Mouse (Mus musculus) hindbrain, embryonic 11.5 days (tissue): ENCODE results near the gene Ptprcap. TPM values are rescaled to one million over a fixed set of nuclear protein-coding genes. Genes with fewer than 3 reads are reported as not detected.

Experiments used
- ATAC-seq: fragments of 200-750 bp; cut with Nextera tagmentation; 2 replicates; pipeline ENCODE4 v1.8.0; 2017; ENCODE audit warnings: mild to moderate bottlenecking, moderate TSS enrichment, moderate library complexity; ENCODE audit not compliant: low FRiP score
- DNase-seq: peaks from one replicate; pipeline ENCODE4 v3.0.0-alpha.2; 2015; ENCODE audit warnings: low spot score
- H3K27ac ChIP-seq: fragments of 300-500 bp; sonication (generic); 2 replicates; pipeline ENCODE4 v1.5.1; 2014; ENCODE audit warnings: mild to moderate bottlenecking, low read depth, low read length
- H3K27me3 ChIP-seq: fragments of 300-500 bp; sonication (generic); 2 replicates; pipeline ENCODE4 v1.6.1; 2014; ENCODE audit warnings: mild to moderate bottlenecking, low read length, moderate library complexity, mixed read lengths; ENCODE audit not compliant: control insufficient read depth, insufficient read depth
- H3K36me3 ChIP-seq: fragments of 300-500 bp; sonication (generic); 2 replicates; pipeline ENCODE4 v1.6.1; 2014; ENCODE audit warnings: mild to moderate bottlenecking, low read length, moderate library complexity, mixed read lengths; ENCODE audit not compliant: control insufficient read depth, insufficient read depth
- H3K4me1 ChIP-seq: fragments of 300-500 bp; sonication (generic); replicated peaks from 2 replicates; pipeline ENCODE4 v1.6.1; 2014; ENCODE audit warnings: low read length, mixed read lengths; ENCODE audit not compliant: control insufficient read depth, insufficient read depth
- H3K4me2 ChIP-seq: fragments of 300-500 bp; sonication (generic); replicated peaks from 2 replicates; pipeline ENCODE4 v1.6.1; 2014; ENCODE audit warnings: mild to moderate bottlenecking, low read depth, low read length
- H3K4me3 ChIP-seq: fragments of 300-500 bp; sonication (generic); 2 replicates; pipeline ENCODE4 v1.5.1; 2014; ENCODE audit warnings: low read depth, low read length
- H3K9ac ChIP-seq: fragments of 300-500 bp; sonication (generic); 2 replicates; pipeline ENCODE4 v1.6.1; 2014; ENCODE audit warnings: low read depth, low read length
- H3K9me3 ChIP-seq: fragments of 300-500 bp; sonication (generic); 2 replicates; pipeline ENCODE4 v1.6.1; 2016; ENCODE audit warnings: low read length; ENCODE audit not compliant: control insufficient read depth
- WGBS: fragments of 180-500 bp; shearing (Covaris S2); extraction: QIAGEN DNeasy Blood & Tissue Kit; methylation state at CpG from one replicate; pipeline ENCODE4 v1.1.7; 2014; 5-methylcytosine and 5-hydroxymethylcytosine counted together
- polyA plus RNA-seq: library from polyadenylated mRNA; unstranded; fragments of >200 nt; fragmentation: Nextera tagmentation; extraction: Ambion mirVana; gene quantifications from 2 replicates; pipeline ENCODE4 v1.2.1, GENCODE M21; 2014

The Ptprcap gene
- polyA plus RNA-seq, 1 experiment from 2014 or later, result 1.1 TPM

DNA sequence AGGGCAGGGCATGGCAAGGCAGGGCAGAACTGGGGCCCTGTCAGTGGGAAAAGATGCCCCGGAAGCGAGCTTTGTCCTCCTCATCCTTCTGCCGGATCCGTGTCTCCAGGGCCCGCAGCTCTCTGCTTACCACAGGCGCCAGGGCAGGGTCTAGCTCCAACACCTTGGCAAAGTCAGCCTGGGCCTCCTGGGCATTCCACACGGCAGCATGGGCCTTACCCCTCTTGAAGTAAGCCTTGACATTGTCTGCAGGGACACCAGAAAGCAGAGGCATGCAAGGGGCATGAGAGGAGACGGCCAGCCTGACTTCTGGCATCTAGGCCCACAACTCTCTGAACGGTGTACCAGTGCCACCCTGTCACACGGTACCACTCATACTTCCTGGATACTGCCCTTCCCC, 38.9 kb upstream of the Ptprcap start:
- Histone ChIP-seq H3K9ac (no peak overlapping the region), H3K27ac (no peak overlapping the region), H3K4me1 (no peaks in the 10 kb centered on the region), H3K4me3 (no peak overlapping the region), H3K27me3 (no peaks in the 10 kb centered on the region), H3K9me3 (no peaks in the 10 kb centered on the region), H3K4me2 (no peak overlapping the region), H3K36me3 (0 out of 2 replicates have a peak, but pooled peaks cover 2% of the 10 kb centered on the region)
- WGBS, result 92% methylated on average over 10 of the region's 10 CpGs
- DNase-seq (no peak), ATAC-seq (no peak)

DNA sequence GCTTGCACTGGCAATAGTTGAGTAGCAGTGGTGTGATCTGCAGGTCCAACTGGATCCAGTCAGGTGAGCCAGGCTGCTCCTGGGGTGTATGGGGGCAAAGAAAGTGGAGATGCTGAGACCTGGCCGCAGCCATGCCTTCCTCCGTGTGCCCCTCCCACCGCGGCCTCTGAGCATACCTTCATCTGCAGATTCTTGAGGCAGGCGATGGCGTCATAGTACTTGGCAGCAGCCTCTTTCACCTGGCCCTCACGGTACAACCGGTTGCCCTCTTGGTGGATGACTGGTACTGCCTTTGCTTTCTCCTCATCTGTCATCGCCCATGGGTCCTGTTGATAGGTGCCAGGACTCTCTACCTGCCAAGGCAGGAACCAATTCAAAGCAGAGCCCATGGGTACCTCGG, 38.3 kb upstream of the Ptprcap start:
- Histone ChIP-seq H3K9me3 (no peaks in the 10 kb centered on the region), H3K4me1 (no peaks in the 10 kb centered on the region), H3K27ac (no peak overlapping the region), H3K9ac (no peak overlapping the region), H3K36me3 (0 out of 2 replicates have a peak, but pooled peaks cover 2% of the 10 kb centered on the region), H3K4me2 (no peak overlapping the region), H3K4me3 (no peak overlapping the region), H3K27me3 (no peaks in the 10 kb centered on the region)
- ATAC-seq (no peak), DNase-seq (no peak)
- 97% methylated on average over 10 of the region's 10 CpGs for WGBS

DNA sequence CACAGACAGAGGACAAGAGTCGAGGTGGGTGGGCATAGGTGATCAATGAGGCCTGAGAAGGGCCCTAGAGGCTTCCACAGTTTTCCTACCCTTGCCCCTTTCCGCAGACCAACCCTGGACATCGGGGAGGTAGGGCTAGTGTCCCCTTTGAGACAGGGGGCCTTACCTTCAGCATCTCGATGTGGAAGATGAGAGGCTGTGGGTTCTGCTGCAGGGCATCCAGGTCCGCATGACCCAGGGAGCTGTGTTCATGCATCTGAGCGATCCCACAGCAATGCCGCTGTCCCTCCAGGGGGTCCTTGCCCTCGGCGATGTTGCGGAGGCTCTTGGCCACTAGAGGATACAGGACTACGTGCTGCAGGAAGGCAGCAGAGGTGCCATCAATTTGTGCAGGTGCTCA, 37.6 kb upstream of the Ptprcap start:
- ATAC-seq (no peak), DNase-seq (no peak)
- Histone ChIP-seq H3K9me3 (no peaks in the 10 kb centered on the region), H3K27me3 (no peaks in the 10 kb centered on the region), H3K9ac (no peak overlapping the region), H3K4me1 (0 out of 2 replicates have a peak, but pooled peaks cover 3% of the 10 kb centered on the region), H3K27ac (no peak overlapping the region), H3K4me3 (no peak overlapping the region), H3K4me2 (no peak overlapping the region), H3K36me3 (0 out of 2 replicates have a peak, but pooled peaks cover 2% of the 10 kb centered on the region)
- WGBS, result 88% methylated on average over 11 of the region's 11 CpGs

DNA sequence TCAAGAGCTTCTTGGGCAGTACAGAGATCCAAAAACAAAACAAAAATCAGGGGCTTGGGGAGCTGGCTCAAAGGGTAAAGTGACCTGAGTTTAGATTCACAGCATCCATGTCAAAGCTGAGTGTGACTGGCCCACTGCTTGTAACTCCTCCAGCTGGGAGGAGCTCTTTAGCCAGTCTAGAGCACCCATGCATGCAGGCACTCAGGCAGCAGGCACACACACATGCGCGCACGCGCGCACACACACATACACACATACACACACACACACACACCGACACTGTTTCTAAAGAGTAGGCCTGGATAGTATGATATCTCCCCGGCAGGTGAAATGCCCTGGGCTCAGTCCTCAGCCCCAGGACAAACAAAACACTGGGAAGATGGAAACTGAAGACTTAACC, 36.4 kb upstream of the Ptprcap start:
- WGBS, result 97% methylated on average over 7 of the region's 7 CpGs
- Histone ChIP-seq H3K27ac (no peak overlapping the region), H3K4me2 (no peak overlapping the region), H3K4me1 (0 out of 2 replicates have a peak, but pooled peaks cover 3% of the 10 kb centered on the region), H3K27me3 (no peaks in the 10 kb centered on the region), H3K9ac (no peak overlapping the region), H3K4me3 (no peak overlapping the region), H3K36me3 (0 out of 2 replicates have a peak, but pooled peaks cover 2% of the 10 kb centered on the region), H3K9me3 (no peaks in the 10 kb centered on the region)
- DNase-seq, result no peak
- no peak for ATAC-seq

DNA sequence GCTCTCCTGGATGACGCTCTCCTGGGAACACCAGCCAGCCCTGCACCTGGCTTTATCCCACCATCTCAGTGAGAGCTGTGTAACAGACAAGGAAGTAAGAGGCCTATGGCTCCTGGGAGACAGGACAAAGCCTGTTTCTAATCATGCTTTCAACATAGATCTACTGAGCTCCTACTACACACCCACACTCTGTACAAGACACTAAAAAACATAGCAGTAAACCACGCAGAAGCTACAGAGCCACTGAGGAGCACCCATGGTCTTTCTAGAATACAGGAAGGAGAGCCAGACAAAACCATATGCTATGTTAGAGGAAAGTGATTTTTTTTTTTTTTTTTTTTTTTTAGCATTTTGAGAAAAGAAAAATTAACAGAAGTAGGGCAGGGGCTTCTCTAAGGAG, 35.1 kb upstream of the Ptprcap start:
- H3K27me3 ChIP-seq, result no peaks in the 10 kb centered on the region
- WGBS, result 89% methylated on average over 2 of the region's 2 CpGs
- no peak overlapping the region for H3K4me2 ChIP-seq
- no peak overlapping the region for H3K27ac ChIP-seq
- H3K4me1 ChIP-seq, result 0 out of 2 replicates have a peak, but pooled peaks cover 3% of the 10 kb centered on the region
- ATAC-seq (no peak), DNase-seq (no peak)
- no peak overlapping the region for H3K9ac ChIP-seq
- no peak overlapping the region for H3K4me3 ChIP-seq
- no peaks in the 10 kb centered on the region for H3K9me3 ChIP-seq
- H3K36me3 ChIP-seq, result 0 out of 2 replicates have a peak, but pooled peaks cover 2% of the 10 kb centered on the region

DNA sequence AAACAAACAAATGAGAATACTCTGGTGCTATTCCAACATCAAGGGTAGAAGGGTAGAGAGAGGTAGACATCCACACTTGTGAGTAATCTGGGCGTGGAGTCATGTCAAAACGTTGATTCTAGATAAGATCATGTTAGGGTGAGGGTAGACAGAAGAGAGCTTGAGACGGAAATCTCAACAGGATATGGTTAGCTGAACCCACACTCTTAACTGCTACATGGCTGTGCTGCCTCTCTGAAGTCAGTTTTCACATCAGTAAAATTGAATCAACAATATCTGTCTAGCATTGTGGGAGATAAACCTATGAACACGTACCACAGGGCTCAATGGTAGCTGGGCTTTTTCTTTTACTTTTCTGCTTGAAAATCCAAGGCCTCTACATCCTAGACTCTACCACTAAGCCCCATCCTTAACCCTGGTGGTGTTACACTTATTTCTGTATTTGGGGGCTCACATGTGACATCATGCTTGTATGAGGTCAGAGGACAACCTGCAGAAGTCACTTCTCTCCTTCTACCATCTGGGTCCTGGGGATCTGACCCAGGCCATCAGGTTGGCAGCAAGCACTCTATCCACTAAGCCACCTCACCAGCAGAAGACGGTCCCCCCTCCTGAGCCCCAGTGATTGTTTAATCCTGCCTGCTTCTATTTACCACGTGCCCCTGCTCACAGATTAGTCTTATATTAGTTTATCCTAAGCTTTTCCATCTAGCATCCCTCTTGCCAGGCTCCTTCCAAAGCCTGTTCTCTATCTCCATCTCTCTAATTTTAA, 33.5 kb upstream of the Ptprcap start:
- H3K27ac ChIP-seq, result no peak overlapping the region
- 0 out of 2 replicates have a peak, but pooled peaks cover 3% of the 10 kb centered on the region for H3K4me1 ChIP-seq
- H3K27me3 ChIP-seq, result no peaks in the 10 kb centered on the region
- no peaks in the 10 kb centered on the region for H3K9me3 ChIP-seq
- H3K4me2 ChIP-seq, result no peak overlapping the region
- DNase-seq, result no peak
- no peak for ATAC-seq
- WGBS, result 90% methylated on average over 6 of the region's 6 CpGs
- 0 out of 2 replicates have a peak, but pooled peaks cover 2% of the 10 kb centered on the region for H3K36me3 ChIP-seq
- no peak overlapping the region for H3K4me3 ChIP-seq
- no peak overlapping the region for H3K9ac ChIP-seq

DNA sequence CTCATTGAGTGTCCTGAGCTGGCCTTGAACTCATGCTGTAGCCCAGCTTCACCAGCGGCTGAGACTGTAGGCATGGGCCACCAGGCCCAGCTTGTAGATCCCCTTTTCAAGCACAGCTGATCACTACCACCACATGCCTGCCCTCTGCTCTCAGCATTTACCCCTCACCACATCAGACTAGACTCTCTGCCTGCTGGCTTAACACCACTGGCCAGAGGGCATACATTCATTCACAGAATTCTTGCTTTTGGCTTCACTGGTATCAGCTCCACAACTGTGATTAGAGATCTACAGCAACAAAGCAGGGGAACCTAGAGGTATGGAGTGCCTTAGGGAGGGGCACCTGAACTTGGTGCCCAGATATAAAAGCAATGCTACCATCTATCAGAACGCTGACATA, 32.9 kb upstream of the Ptprcap start:
- ATAC-seq, result no peak
- H3K4me3 ChIP-seq, result peak overlapping the region; percentile 30

DNA sequence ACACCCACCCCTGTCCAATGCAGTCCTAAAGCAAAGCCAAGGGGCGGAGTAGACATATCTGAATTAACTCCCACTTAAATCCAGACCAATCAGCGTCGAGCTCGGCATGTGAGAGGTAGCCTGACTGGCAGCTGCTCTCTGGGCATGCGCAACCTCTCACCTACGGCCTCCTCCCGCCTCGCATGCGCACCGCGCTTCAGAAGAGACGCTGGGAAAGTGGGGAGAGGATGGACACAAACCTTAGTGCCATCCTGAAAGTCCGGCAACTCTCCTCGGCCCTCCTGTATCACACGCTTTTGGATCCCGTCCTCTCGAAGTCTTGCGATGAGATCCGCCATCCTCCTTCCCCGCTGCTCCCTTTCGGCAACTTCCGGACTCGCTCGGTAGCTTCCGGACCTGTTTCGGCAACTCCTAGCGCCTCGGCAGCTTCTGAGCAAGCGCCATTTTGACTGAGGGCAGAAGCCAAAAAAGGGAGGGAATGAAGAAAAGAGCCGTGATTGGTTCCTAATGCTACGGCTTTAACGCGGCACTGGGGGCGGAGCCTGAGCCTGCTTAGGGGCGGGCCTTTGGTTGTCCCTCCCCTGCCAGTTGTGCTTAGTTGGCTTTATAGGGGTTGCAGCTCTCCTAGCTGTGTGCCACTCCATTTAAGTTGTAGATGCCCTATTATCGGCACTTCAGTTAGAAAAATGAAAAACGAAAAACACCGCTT, 32.2 kb upstream of the Ptprcap start:
- DNase-seq (peak; percentile 99), ATAC-seq (peak; percentile 77)
- Histone ChIP-seq H3K4me2 (peak overlapping the region; percentile 48), H3K4me3 (peak overlapping the region; percentile 30), H3K36me3 (no peaks in the 10 kb centered on the region), H3K27me3 (no peaks in the 10 kb centered on the region), H3K4me1 (0 out of 2 replicates have a peak, but pooled peaks cover 3% of the 10 kb centered on the region), H3K27ac (peak overlapping the region; percentile 67; the same call in 1 of the 2 replicates), H3K9ac (peak overlapping the region; percentile 51), H3K9me3 (no peaks in the 10 kb centered on the region)
- WGBS, result 4% methylated on average over 38 of the region's 38 CpGs

More for the DNA sequence above, 32.9 kb upstream of the Ptprcap start:
- Histone ChIP-seq H3K9ac (no peak overlapping the region), H3K36me3 (0 out of 2 replicates have a peak, but pooled peaks cover 2% of the 10 kb centered on the region), H3K9me3 (no peaks in the 10 kb centered on the region), H3K4me1 (0 out of 2 replicates have a peak, but pooled peaks cover 3% of the 10 kb centered on the region), H3K27ac (no peak overlapping the region), H3K4me2 (peak overlapping the region; percentile 48; the same call in 1 of the 2 replicates), H3K27me3 (no peaks in the 10 kb centered on the region)
- DNase-seq, result no peak
- WGBS, result 94% methylated on average over 2 of the region's 2 CpGs
